Mouse (Mus musculus) c-Kit-negative CD71-positive TER-119-positive erythroid progenitor cells, embryonic 14.5 days (primary cell): ENCODE results near the gene Nrxn3.
A peak's percentile ranks its signal among the peaks of the same experiment; 100 is the strongest.

Experiments
- DNase-seq: peaks from one replicate; pipeline ENCODE4 v3.0.0-alpha.2; 2013; ENCODE audit warnings: low read depth, low spot score

The Nrxn3 gene

GRCm38 (mm10) chr12:89049279-89049678 lies 326.6 kb downstream of the Nrxn3 start:
- no peak for DNase-seq

DNA sequence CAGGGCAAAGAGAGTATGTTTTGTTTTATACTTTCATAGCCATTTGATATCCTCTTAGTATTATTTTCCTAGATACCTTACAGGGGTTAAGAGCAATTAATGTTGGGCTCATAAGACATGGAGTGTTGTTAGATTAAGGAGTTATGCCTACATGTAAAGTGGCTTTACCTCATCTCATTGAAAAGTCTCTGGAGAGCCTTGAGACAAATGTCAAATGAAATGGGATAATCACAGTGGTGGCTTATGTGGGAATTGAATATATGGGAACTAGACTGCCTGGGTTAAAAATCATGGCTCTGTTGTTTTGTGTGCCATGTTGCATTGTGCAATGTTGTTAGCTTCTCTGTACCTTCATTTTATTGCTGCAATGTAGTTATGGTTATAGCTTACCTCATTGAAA lies 327.0 kb downstream of the Nrxn3 start:
- DNase-seq, result no peak

DNA sequence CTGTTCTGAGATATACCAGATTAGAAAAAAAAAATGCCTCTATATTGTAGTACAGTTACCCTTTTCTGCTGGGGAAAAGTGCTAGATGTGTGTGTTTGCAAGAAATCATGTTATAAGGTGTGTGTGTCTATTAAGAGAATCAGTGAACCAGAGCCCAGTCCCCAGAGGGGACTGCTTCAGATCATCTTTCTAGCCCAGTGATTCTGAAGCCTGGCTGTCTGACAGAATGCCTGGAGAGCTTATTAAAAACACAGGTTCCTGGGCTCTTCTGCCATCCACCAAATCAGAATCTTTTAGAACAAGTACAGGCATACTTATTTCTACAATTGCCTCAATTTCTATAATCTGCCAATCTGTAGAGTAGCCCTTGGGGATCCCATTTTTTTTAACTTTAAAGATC lies 349.8 kb downstream of the Nrxn3 start:
- DNase-seq, result no peak

- no peak for DNase-seq
Measured at GRCm38 (mm10) chr12:89073167-89073743, 350.6 kb downstream of the Nrxn3 start.

DNA sequence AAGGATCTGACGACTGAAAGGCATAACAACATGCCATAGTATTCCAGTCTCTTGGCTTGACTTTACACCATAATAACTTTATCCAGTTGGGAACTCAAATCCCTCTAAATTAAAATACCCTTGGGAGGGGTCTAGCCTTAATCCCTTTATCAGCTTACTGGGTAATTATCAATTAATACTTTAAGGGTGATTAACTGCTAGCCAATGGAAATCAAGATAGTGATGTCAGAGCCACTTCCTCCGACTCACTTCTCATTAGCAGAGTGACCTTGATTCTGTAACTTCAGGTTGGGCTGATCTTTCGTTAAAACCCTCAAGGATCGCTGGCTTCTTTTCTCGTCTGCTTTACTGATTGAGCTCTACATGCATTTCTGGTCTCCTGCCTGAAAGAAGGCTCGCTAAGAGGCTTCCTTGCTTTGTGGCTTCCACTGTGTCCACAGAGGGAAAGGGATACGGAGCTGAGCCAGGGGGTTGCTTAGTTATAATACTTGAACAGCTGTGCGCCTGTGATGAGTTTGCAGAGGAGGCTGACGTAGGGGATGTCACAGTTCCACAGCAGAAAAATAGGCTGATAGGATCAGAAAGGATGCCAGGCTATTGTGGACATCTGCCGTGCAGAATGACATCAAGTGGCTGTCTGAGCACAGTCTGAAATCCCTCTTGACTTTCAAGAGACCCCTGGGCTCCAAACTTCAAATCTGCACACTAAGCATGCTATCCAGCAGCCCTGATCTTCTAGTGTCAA lies 352.0 kb downstream of the Nrxn3 start:
- no peak for DNase-seq

DNA sequence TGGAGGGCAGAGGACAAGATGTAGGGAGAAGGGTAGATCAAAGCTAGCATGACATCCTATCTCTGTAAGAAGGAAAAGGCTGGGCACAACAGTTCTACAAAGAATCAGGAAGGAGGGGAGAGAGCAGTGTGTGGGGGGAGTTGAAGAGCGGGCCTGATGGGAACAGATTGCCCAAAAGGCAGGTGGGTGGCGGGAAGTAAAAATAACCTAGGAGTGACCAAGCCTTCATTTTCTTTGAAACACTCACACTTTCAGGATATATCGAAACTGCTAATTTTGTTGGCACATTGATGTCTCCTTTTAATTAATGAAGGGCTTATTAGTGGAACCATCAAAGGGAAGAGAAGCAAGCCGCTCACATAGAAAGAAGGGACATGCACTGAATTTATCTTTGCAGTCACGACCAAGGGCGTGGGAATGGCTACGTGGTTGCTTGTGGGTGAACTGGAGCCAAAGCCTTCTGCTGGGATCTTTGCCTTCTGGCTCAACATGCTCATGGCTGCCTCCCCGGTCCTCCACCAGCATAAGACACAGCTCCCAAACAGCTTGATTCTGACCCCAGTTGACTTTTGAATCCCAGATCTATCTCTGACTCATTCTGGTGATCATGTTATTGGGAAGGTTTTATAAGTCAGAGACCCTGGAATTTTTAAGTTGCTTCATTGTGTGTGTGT lies 371.3 kb downstream of the Nrxn3 start:
- DNase-seq, result no peak

DNA sequence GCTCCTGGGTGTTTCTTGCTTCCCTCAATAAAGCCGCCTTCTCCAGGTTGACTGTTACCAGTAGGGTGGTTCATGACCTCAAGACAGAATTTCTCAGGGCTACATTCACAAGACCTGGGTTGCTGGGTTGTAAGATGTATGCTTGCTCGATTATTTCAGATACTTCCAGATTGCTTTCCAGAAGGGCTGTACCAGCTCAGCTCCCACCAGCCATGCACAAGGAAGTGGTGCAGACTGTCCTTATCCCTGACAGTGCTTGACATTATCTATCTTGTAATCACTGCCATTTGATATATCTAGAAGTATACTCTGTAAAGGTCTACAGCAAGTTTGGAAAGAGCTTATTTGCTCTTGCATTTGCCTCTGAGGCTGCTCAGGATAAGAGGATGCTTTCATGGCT lies 374.9 kb downstream of the Nrxn3 start:
- DNase-seq, result no peak

DNA sequence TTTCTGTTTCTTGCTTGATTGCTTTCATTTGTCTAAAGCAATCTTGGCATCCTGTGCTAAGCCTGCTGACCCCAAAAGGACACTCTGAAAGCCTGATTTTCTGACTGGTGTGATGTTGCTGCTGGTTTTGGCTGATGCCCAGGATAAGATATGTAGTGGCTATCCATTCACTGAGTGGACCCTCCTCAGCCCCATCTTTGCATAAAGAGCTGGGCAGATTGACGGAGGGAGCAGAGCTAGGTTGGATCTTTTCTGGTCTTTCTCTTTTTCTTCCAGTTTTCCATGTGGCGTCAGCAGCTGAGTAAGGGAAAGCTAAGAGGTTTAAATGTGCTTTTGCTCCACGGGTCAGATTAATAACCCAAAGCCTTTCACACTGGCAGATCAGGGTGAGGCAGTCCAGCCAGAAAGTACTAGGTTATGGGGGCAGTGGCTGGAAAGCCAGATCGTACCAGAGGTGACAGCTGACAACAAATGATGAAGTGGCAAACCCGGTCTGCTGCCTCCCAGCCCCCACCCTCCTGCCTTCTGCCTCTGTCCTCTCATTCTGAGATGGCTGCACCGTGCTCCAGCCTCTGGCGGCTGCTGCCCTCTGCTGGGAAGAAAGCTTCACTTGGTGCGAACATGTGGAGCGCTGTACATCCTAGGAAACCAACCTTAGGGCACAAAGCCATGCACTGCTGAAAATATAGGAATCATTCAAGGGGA lies 383.5 kb downstream of the Nrxn3 start:
- DNase-seq, result no peak

DNA sequence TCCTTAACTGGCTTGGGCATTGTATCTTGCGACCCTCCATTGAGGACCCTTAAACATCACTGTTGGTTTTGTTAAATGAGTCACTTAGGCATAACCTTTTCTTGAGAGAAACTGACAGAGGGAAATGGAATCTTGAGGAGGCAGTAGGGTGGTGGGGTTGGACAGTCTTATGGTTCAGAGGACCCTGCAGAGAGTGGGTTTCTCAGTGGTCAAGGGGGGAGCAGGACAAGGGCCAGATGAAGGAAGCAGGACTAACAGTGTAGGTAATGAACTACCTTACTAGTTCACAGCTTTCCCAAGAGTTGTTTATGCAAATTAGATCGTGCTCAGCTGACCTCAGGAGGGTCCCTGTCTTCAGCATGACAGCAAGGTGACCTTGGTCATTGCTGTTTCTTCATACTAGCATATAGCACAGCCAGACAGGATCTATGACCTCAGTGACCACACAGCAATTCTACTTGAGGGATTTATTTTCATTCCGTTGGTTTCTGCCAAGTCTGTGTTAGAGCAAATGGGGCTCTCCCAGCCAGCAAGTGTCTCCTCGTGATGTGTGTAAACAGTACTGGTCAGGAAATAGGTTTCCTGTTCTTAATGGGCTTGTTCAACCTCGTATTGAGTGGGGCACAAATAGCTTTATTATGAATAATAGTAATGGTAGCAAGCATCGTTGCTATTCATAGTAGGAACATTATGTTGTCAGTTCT lies 384.4 kb downstream of the Nrxn3 start:
- no peak for DNase-seq

DNA sequence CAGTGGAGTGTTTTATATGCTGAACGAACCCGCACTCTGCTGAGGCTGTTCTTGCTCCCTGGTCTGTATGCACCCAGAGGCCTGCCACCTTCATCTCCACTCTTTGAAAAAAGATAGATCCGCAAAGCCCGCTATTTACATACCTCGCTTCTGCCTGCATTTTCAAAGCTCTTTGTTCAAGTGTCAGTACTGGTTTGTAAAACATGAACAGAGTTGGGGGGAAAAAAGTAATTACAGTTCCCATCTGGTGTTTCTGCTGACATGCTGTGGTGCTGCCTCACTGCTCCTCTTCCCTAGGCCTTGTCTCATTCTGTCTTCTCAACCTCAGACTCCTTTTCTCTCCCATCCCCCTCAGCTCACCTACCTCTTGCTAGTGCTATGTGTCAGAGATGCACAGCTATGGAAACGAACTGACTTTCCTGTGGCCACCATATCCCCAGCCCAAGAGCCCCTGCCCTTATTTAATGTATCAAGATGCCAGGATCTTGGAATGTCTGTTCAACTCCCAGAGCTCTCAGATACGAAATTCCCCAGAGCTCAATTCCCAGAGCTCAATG lies 387.2 kb downstream of the Nrxn3 start:
- no peak for DNase-seq

DNA sequence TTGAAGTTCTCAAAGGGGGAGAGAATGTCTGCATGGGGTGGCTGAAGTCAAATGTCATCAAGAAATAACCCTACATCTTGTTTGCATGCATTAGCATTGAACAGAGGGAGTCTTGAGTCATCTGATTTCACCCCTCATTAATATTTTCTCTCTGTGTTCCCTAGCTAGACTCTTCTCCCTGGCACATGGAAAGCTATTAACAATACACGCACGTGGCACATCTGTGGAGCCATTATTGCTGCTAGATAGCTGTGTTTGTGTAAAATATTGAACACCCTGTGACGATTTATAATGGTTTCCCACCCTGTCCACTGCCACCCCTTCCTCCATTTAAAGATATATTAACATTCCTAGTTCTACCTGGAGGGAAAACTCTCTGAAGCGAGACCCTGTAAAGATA lies 405.9 kb downstream of the Nrxn3 start:
- DNase-seq, result no peak

DNA sequence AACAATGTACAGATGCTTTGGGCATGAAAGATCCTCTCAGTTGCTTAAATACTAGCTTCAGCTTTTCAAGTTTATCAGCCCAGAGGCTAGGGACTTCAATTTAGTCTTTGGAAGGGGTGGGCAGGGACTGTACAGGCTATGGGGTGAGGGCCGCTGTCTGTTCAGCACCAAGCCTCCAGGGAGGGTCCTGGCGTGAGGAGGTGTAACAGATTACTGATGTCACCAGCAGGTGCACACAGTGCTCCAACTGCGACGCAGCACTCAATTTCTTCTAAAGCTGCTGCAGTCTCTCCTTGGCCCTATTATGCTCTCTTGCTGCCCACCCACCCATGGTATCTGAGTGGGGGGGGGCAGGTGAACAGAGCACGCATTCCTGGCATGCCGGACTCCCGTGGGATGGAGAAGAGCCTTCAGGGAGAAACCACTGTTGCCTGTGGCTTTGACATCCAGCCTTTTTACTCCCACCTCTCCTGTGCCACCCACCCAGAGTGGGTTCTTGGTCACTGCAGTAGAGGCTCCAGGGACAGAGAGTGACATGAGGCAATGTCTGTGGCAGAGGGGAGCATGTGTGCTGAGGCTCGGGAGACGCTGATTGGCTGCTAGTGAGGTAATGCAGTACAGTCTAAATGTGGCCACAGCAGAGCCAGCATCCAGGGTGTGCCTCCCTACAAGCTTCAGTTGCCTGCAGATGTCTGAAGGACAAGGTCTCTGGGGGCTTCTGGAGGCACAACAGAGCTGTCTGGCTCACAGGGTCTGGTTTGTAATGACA lies 406.6 kb downstream of the Nrxn3 start:
- DNase-seq, result no peak

DNA sequence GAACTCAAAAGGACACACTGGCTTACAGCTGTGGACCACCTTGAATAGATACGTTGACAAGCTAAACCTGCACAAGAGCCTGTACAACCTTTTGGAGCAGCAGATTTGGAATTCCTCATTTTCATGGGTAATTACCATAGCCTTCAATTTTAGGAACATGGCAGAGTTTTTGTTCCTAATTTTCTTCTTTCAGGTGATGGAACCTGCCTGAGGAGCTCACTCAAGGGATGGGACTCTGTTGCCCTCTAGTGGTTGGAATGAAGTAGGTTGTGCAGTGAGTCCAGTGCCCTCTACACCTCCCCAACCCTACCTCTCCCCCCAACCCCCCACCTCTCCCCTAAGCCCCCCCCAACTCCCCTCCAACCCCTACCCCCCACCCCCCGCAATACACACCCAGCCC lies 411.7 kb downstream of the Nrxn3 start:
- DNase-seq, result peak; percentile 22

- DNase-seq, result no peak
Measured at GRCm38 (mm10) chr12:89134774-89135307, 412.2 kb downstream of the Nrxn3 start.

DNA sequence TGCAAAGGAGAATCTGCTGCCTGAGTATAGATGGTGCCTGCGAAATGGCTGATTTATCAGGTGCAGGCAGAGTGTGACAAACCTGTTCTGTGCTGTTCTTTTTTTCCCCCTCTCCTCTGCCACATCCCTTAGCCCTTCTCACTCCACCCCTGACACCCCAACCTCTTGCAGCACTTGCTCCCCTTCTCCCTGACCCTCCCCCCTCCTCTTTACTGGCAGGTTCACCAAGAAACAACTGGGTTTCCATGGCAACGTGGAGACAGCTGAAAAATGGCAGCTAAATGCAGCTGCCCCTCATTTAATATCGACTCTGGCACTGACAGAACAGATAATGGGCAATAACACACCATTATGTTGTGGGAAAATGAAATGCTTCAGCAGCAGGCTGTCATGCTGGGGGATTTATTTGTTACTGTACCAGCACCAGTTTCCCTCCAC lies 426.3 kb downstream of the Nrxn3 start:
- DNase-seq, result no peak

DNA sequence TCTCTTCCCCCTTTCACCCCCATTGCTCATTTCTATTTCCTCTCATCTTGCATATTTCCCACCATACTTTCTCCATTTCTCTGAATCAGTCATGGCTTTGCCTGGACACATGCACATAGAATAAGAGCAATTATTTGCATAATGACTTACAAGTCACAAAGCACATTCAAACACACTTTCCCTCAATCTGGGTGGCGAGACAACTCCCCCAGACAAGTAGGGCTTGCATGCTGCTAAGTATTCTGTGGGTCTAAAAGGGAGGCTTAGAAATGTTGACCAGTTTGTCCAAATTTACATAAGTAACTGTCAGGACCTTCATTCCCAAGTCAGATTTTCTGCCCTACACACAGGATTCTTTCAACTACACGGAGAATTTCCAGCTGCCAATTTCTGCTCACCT lies 426.8 kb downstream of the Nrxn3 start:
- no peak for DNase-seq

DNA sequence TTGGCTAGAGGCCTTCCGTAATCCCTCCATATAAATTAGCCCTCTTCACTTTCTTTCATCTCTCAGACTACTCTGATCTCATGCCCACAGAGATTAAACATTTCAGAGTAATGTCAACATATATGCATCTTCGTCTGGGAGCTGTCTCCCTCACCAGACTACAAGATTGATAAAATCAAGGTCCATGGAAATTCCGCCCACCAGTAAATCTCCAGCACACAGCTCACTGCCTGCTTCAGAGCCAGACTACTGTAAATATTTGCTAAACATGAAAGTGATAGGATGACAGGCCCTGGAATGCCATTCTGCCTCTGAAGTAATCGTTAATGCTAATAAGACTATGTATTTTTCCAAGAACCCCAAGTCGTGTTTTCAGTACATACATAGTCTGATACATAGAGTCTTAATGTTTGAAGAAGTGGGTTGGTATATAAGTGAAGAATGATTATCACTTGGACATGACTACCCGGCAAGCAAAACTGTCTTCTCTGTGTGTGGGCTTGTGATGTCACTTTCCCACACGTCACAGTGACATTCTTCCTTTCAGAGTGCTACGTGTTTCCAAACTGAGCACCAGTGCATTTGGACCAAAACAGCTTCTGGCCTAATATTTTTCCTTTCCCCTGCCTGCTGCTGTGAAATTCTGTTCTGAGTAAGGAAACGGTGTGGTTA lies 433.5 kb downstream of the Nrxn3 start:
- no peak for DNase-seq

DNA sequence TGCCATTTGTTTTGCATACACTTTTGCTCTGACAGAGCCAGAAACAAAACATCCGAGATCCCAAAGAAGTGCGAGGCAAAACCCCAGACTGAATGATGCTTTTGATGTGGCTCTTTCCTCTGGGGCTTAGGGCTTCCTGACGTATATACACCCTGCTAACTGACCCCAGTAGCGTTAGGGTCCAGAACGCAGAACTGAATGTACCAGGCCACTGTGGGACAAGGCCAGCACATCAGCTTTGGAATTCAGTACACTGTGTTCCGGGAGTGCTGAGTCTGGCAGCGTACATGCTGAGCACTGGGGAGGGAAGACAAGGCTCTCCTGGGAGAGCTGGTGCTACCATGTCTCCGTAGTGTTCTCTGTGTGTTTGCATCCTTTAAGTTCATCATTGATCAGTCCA lies 436.7 kb downstream of the Nrxn3 start:
- DNase-seq, result no peak

GRCm38 (mm10) chr12:89174306-89175159 lies 451.9 kb downstream of the Nrxn3 start:
- no peak for DNase-seq
